In genomic region chr9:67875337-67875736, GRCm38 (mm10) we compare ENCODE assay signal across 8 mouse cellular contexts. TPM values are rescaled to one million over a fixed set of nuclear protein-coding genes. Genes with fewer than 3 reads are reported as not detected.
A peak's percentile ranks its signal among the peaks of the same experiment; 100 is the strongest.
DNase-seq lines count a peak whose midpoint lies in the region; ATAC-seq and TF ChIP-seq lines count a peak whose summit lies in the region.
"Had no signal": no experiment of that assay in that cellular context is flagged by ENCODE, and none has a peak within 500 bp of the region (broad histone marks: within the 10 kb centered on the region; RNA-seq: fewer than 3 reads in every experiment).

No protein-coding gene starts in this region.

- 54% methylated on average over 2 of the region's 2 CpGs for WGBS in kidney, adult 2 months
- WGBS in kidney, embryonic 14.5 days: 59% methylated on average over 2 of the region's 2 CpGs

- peak; percentile 61 for DNase-seq in kidney, adult 2 months
- no peak for DNase-seq in G1E (ENCODE audit: low spot score)
- DNase-seq in cerebellum, adult 18-20 months: peak; percentile 54 to 57
- DNase-seq in induced T-regulatory cell, adult 2 months (ENCODE audit: low read depth): peak; percentile 51
- peak; percentile 41 for DNase-seq in lung, postnatal 25 days (ENCODE audit: low spot score)
- DNase-seq in spleen, postnatal 36 days (ENCODE audit: low spot score in 2 of 2): no peak

- H3K4me2 ChIP-seq in kidney, embryonic 14.5 days (replicated peaks; ENCODE audit: low read depth, low read length): no peak overlapping the region
- H3K4me2 ChIP-seq: lung, embryonic 15.5 days had no signal

- peak; percentile 87 for TF ChIP-seq CTCF in kidney, adult 2 months (conservative IDR thresholded peaks at IDR 0.05; ENCODE audit: insufficient read depth, insufficient read length, low read depth, low read length)
- peak; percentile 57 for TF ChIP-seq CTCF in G1E (IDR thresholded peaks at IDR 0.05; ENCODE audit: low read depth, low read length)

- H3K9ac ChIP-seq in kidney, embryonic 14.5 days (ENCODE audit: low read depth, low read length): no peak overlapping the region
- H3K9ac ChIP-seq: lung, embryonic 15.5 days had no signal

- peaks cover 2% of the 10 kb centered on the region for H3K36me3 ChIP-seq in kidney, adult 2 months (ENCODE audit: control insufficient read depth, insufficient read depth, low read length)
- H3K36me3 ChIP-seq in kidney, embryonic 14.5 days (ENCODE audit: control insufficient read depth, insufficient read depth, low read length): no peaks in the 10 kb centered on the region
- H3K36me3 ChIP-seq in G1E (replicated peaks): peaks cover 70% of the 10 kb centered on the region

- H3K27me3 ChIP-seq in kidney, adult 2 months (replicated peaks; ENCODE audit: control insufficient read depth, insufficient read depth, low read length): no peaks in the 10 kb centered on the region
- no peaks in the 10 kb centered on the region for H3K27me3 ChIP-seq in kidney, embryonic 14.5 days (ENCODE audit: control insufficient read depth, insufficient read depth, low read length)
- H3K27me3 ChIP-seq in G1E (ENCODE audit: insufficient read depth, low read length): no peaks in the 10 kb centered on the region
- H3K27me3 ChIP-seq: lung, embryonic 15.5 days had no signal

- H3K4me3 ChIP-seq in kidney, adult 2 months (ENCODE audit: insufficient read depth, low read depth, low read length): no peak overlapping the region
- H3K4me3 ChIP-seq in kidney, embryonic 14.5 days (ENCODE audit: low read length): no peak overlapping the region
- H3K4me3 ChIP-seq in G1E (ENCODE audit: low read depth, low read length): no peak overlapping the region
- H3K4me3 ChIP-seq: lung, embryonic 15.5 days had no signal

- H3K27ac ChIP-seq in kidney, adult 2 months (ENCODE audit: insufficient read depth, low read depth, low read length): no peak overlapping the region
- no peak overlapping the region for H3K27ac ChIP-seq in kidney, embryonic 14.5 days (ENCODE audit: low read depth, low read length)
- H3K27ac ChIP-seq: lung, embryonic 15.5 days had no signal

- no peaks in the 10 kb centered on the region for H3K4me1 ChIP-seq in kidney, adult 2 months (ENCODE audit: control insufficient read depth, insufficient read depth, low read length)
- H3K4me1 ChIP-seq in kidney, embryonic 14.5 days (ENCODE audit: control insufficient read depth, insufficient read depth, low read length): no peaks in the 10 kb centered on the region
- peaks cover 80% of the 10 kb centered on the region for H3K4me1 ChIP-seq in G1E (ENCODE audit: insufficient read depth, low read depth, low read length)
- H3K4me1 ChIP-seq: lung, embryonic 15.5 days had no signal

- no peaks in the 10 kb centered on the region for H3K9me3 ChIP-seq in kidney, embryonic 14.5 days (ENCODE audit: control insufficient read depth, low read length)
- H3K9me3 ChIP-seq in G1E (replicated peaks): no peaks in the 10 kb centered on the region
- H3K9me3 ChIP-seq: lung, embryonic 15.5 days had no signal

- TF ChIP-seq POLR2A in kidney, adult 2 months (IDR thresholded peaks at IDR 0.05; ENCODE audit: low read depth, low read length): no peak

- ATAC-seq in kidney, embryonic 14.5 days (ENCODE audit: low FRiP score, low TSS enrichment): no peak
- no peak for ATAC-seq in G1E (ENCODE audit: extremely low read depth, insufficient number of reproducible peaks, low FRiP score, poor library complexity, severe bottlenecking)

RNA-seq across cellular contexts. Expression of gene Vps13c, which starts 35.1 kb away (rescaled TPM):
- polyA plus RNA-seq in kidney, adult 2 months (2012; rRNA removed): 4.4 and 5.0 TPM in 2 replicates
- 3.5 and 7.9 TPM in 2 replicates for polyA plus RNA-seq in kidney, embryonic 14.5 days (2014; fragmentation: Nextera tagmentation; extraction: Ambion mirVana)
- total RNA-seq in G1E (2014; fragmentation: Nextera tagmentation) (356 and 366 TPM in 2 replicates), G1E (2017) (111 and 145 TPM in 2 replicates)
- 14.3 and 26.3 TPM in 2 replicates for polyA plus RNA-seq in G1E (2012)

RNA-seq across cellular contexts. Expression of gene C2cd4a, which starts 43.2 kb away (rescaled TPM):
- 0.33 and 0.41 TPM in 2 replicates for polyA plus RNA-seq in kidney, adult 2 months (2012; rRNA removed)
- polyA plus RNA-seq in kidney, embryonic 14.5 days (2014; fragmentation: Nextera tagmentation; extraction: Ambion mirVana): 1.3 and 2.7 TPM in 2 replicates
- 7.4 and 7.8 TPM in 2 replicates for total RNA-seq in G1E (2014; fragmentation: Nextera tagmentation)
- total RNA-seq in G1E (2017): 13.2 and 28.9 TPM in 2 replicates
- 251 and 369 TPM in 2 replicates for polyA plus RNA-seq in G1E (2012)

Comparison
In these comparisons a context has a peak if more than half of its experiments do, and no peak if none do; other contexts are left out.
1. DNase-seq: peak in kidney, adult 2 months (single experiment), cerebellum, adult 18-20 months (2 of 2), induced T-regulatory cell, adult 2 months (single experiment) and lung, postnatal 25 days (single experiment); none in G1E (single experiment) and spleen, postnatal 36 days (0 of 2).
2. RNA of gene C2cd4a, which starts 43.2 kb away (polyA plus RNA-seq): 251 to 369 TPM in G1E; 1.3 to 2.7 TPM in kidney, embryonic 14.5 days and 0.33 to 0.41 TPM in kidney, adult 2 months; every median in the first group is over 10 times any median in the second.